Mouse (Mus musculus): ENCODE data around the gene Mdga1. TPM values are rescaled to one million over a fixed set of nuclear protein-coding genes. Genes with fewer than 3 reads are reported as not detected.
A peak's percentile ranks its signal among the peaks of the same experiment; 100 is the strongest.

Gene Mdga1
- polyA plus RNA-seq, 1 experiment: 0.06 TPM

GRCm38 (mm10) chr17:29873580-29874015, 96.3 kb downstream of the Mdga1 start:
- Histone ChIP-seq H3K36me3 (ENCODE audit: control insufficient read depth) (no peaks in the 10 kb centered on the region), H3K4me3 (replicated peaks) (no peak overlapping the region), H3K4me1 (ENCODE audit: control insufficient read depth) (no peaks in the 10 kb centered on the region; the same call in 1 of the 2 replicates), H3K9me3 (ENCODE audit: control insufficient read depth, low read length) (peaks cover 22% of the 10 kb centered on the region), H3K27me3 (ENCODE audit: control insufficient read depth) (peaks cover 5% of the 10 kb centered on the region; the same call in 1 of the 2 replicates)
- TF ChIP-seq TAL1 (IDR thresholded peaks at IDR 0.05; ENCODE audit: low read length): no peak
- TF ChIP-seq GATA1 (IDR thresholded peaks at IDR 0.05; ENCODE audit: low read length): no peak

DNA sequence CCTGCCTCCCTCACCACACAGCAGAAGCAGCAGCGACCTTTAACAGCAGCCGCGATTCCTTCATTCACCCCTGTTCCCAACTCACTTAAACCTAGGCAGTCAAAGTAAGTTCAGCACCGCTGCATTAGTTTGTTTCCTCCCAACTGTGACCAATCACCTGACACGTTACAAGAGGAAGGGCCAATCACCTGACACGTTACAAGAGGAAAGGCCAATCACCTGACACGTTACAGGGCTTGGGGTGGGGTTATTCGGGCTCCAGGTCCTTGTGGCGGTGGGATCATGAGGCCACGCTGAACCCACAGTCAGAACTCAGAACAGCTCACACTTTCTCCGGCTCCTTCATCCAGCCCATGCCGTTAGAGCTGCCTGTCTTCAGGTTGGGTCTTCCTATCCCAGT, 99.6 kb downstream of the Mdga1 start:
- 0 out of 2 replicates have a peak, but pooled peaks cover 2% of the 10 kb centered on the region for H3K27me3 ChIP-seq (ENCODE audit: control insufficient read depth)
- TF ChIP-seq TAL1 (IDR thresholded peaks at IDR 0.05; ENCODE audit: low read length) (no peak), GATA1 (IDR thresholded peaks at IDR 0.05; ENCODE audit: low read length) (no peak)
- H3K4me3 ChIP-seq (replicated peaks): no peak overlapping the region
- H3K4me1 ChIP-seq (ENCODE audit: control insufficient read depth): peaks cover 7% of the 10 kb centered on the region
- no peaks in the 10 kb centered on the region for H3K36me3 ChIP-seq (ENCODE audit: control insufficient read depth)
- peaks cover 15% of the 10 kb centered on the region for H3K9me3 ChIP-seq (ENCODE audit: control insufficient read depth, low read length)

DNA sequence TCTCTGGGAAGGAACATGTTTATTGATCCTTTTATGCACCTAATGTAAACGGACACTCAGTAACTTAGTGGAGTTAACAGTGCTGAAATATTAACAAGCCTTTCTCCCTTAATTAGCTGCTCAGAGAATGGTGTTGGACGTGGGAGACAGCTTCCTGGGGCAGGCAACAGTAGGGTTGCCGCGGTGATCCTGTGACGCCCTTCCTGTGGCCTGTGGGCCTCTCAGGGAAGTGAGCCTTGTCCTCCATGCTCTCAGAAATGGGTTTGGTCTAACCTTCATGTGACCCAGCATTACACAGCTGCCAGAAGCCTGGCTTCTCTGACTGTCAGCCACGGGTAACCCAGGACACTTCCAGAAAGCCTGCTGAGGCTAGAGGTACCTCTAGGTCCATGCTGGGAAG, 104.0 kb downstream of the Mdga1 start:
- no peaks in the 10 kb centered on the region for H3K27me3 ChIP-seq (ENCODE audit: control insufficient read depth)
- TF ChIP-seq TAL1 (IDR thresholded peaks at IDR 0.05; ENCODE audit: low read length) (no peak), GATA1 (IDR thresholded peaks at IDR 0.05; ENCODE audit: low read length) (no peak)
- no peak overlapping the region for H3K4me3 ChIP-seq (replicated peaks)
- H3K36me3 ChIP-seq (ENCODE audit: control insufficient read depth): no peaks in the 10 kb centered on the region
- peaks cover 14% of the 10 kb centered on the region for H3K9me3 ChIP-seq (ENCODE audit: control insufficient read depth, low read length)
- peaks cover 33% of the 10 kb centered on the region for H3K4me1 ChIP-seq (ENCODE audit: control insufficient read depth)

- TF ChIP-seq TAL1 (IDR thresholded peaks at IDR 0.05; ENCODE audit: low read length) (no peak), GATA1 (IDR thresholded peaks at IDR 0.05; ENCODE audit: low read length) (no peak)
- Histone ChIP-seq H3K4me3 (replicated peaks) (no peak overlapping the region), H3K27me3 (ENCODE audit: control insufficient read depth) (no peaks in the 10 kb centered on the region), H3K9me3 (ENCODE audit: control insufficient read depth, low read length) (peaks cover 6% of the 10 kb centered on the region), H3K36me3 (ENCODE audit: control insufficient read depth) (no peaks in the 10 kb centered on the region), H3K4me1 (ENCODE audit: control insufficient read depth) (peaks cover 48% of the 10 kb centered on the region)
Observed at GRCm38 (mm10) chr17:29864440-29864839, 105.4 kb downstream of the Mdga1 start.

- TF ChIP-seq TAL1 (IDR thresholded peaks at IDR 0.05; ENCODE audit: low read length) (peak; percentile 93), GATA1 (IDR thresholded peaks at IDR 0.05; ENCODE audit: low read length) (peak; percentile 97)
- Histone ChIP-seq H3K9me3 (ENCODE audit: control insufficient read depth, low read length) (no peaks in the 10 kb centered on the region), H3K36me3 (ENCODE audit: control insufficient read depth) (peaks cover under 1% of the 10 kb centered on the region; the same call in 1 of the 2 replicates), H3K27me3 (ENCODE audit: control insufficient read depth) (no peaks in the 10 kb centered on the region), H3K4me1 (ENCODE audit: control insufficient read depth) (peaks cover 86% of the 10 kb centered on the region), H3K4me3 (replicated peaks) (peak overlapping the region; percentile 42)
Observed at GRCm38 (mm10) chr17:29859788-29860283, 110.1 kb downstream of the Mdga1 start.

- H3K27me3 ChIP-seq (ENCODE audit: control insufficient read depth): no peaks in the 10 kb centered on the region
- H3K9me3 ChIP-seq (ENCODE audit: control insufficient read depth, low read length): no peaks in the 10 kb centered on the region
- H3K4me3 ChIP-seq (replicated peaks): no peak overlapping the region
- H3K4me1 ChIP-seq (ENCODE audit: control insufficient read depth): peaks cover 86% of the 10 kb centered on the region
- peaks cover 2% of the 10 kb centered on the region; the same call in 1 of the 2 replicates for H3K36me3 ChIP-seq (ENCODE audit: control insufficient read depth)
- no peak for TF ChIP-seq TAL1 (IDR thresholded peaks at IDR 0.05; ENCODE audit: low read length)
- TF ChIP-seq GATA1 (IDR thresholded peaks at IDR 0.05; ENCODE audit: low read length): peak; percentile 33; the same call in 1 of the 2 replicates
Observed at GRCm38 (mm10) chr17:29858764-29859163, 111.1 kb downstream of the Mdga1 start.

DNA sequence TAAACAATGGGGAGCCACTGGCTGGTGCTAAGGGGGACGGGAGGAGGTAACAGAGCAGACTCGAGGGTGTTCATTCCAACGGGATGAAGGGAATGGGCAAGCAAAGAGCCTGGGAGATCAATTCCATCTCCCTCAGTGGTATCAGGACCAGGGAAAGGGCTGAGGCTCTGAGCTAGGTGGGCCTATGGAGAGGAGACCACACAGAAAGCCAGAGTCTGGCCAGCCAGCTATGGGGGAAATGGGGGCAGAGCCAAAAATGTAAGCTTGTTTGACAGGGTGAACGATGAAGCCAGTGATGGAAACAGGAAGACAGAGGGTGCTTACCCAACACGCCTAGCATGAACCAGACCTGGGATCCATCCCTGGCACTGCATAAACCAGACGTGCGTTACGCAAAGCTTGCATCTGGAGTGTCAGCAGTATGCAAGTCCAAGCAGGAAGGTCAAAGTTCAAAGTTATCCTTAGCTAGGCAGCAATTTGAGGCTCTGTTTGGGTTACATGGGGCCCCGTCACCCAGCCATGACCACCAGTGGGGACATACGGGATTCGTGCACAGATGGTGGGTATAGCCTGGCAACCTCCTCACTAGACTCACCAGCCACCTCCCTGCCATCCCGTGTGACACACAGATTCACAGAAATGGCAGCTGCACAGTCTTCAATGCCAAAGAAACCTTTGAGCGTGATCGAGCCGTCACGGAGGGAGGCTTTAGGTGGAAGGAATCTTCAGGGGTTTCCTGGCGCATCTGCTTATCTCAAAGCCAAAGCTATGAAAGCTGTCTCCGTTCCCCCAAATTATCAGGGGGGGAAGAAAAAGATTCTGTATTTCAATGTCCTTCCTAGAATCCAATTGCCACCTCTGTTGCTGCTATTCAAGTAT, 113.9 kb downstream of the Mdga1 start:
- Histone ChIP-seq H3K4me3 (replicated peaks) (no peak overlapping the region), H3K4me1 (ENCODE audit: control insufficient read depth) (peaks cover 93% of the 10 kb centered on the region)
- TF ChIP-seq TAL1 (IDR thresholded peaks at IDR 0.05; ENCODE audit: low read length): no peak
- no peak for TF ChIP-seq GATA1 (IDR thresholded peaks at IDR 0.05; ENCODE audit: low read length)

DNA sequence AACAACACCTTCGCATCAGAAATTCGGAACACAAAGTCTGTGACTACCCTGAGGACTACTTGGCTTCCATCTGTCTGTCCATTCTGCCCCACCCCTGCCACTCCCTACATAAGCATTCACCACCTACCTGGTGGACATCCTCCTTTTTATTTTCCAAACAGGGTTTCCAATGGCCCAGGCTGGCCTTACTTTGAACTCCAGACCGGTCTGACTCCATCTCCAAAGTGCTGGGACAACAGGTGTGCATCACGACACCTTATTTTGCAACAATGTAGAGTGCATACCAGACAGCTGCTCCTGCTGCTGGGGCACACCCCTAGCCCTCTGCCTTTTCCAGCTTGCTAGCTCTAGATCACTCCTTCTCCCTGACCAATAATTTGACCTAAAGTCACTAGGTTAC, 115.1 kb downstream of the Mdga1 start:
- peaks cover 92% of the 10 kb centered on the region for H3K4me1 ChIP-seq (ENCODE audit: control insufficient read depth)
- no peak overlapping the region for H3K4me3 ChIP-seq (replicated peaks)
- H3K9me3 ChIP-seq (ENCODE audit: control insufficient read depth, low read length): no peaks in the 10 kb centered on the region
- no peaks in the 10 kb centered on the region for H3K27me3 ChIP-seq (ENCODE audit: control insufficient read depth)
- TF ChIP-seq TAL1 (IDR thresholded peaks at IDR 0.05; ENCODE audit: low read length) (no peak), GATA1 (IDR thresholded peaks at IDR 0.05; ENCODE audit: low read length) (no peak)
- H3K36me3 ChIP-seq (ENCODE audit: control insufficient read depth): peaks cover 2% of the 10 kb centered on the region; the same call in 1 of the 2 replicates

More for the DNA sequence above, 113.9 kb downstream of the Mdga1 start:
- H3K36me3 ChIP-seq (ENCODE audit: control insufficient read depth): peaks cover 2% of the 10 kb centered on the region; the same call in 1 of the 2 replicates
- no peaks in the 10 kb centered on the region for H3K9me3 ChIP-seq (ENCODE audit: control insufficient read depth, low read length)
- no peaks in the 10 kb centered on the region for H3K27me3 ChIP-seq (ENCODE audit: control insufficient read depth)

DNA sequence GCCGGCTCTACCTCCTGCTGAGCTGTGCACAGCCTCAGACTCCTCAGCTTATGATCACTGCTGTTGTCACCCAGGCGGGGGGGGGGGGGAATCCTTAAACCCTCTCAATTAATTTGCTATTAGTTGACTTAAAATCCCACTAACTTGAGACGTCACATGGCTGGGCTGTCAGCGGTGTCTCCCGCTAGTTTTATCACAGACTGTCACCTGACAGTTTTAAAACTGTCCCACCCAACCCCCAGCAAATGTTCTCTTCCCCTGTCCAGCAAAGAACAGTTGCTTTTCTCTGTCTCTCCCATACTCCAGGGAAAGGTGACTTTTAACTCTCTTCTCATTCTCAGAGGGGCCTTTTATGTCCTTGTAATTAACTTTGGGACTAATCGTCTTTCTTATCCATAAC, 115.5 kb downstream of the Mdga1 start:
- Histone ChIP-seq H3K9me3 (ENCODE audit: control insufficient read depth, low read length) (no peaks in the 10 kb centered on the region), H3K4me1 (ENCODE audit: control insufficient read depth) (peaks cover 92% of the 10 kb centered on the region), H3K36me3 (ENCODE audit: control insufficient read depth) (peaks cover 2% of the 10 kb centered on the region; the same call in 1 of the 2 replicates), H3K27me3 (ENCODE audit: control insufficient read depth) (no peaks in the 10 kb centered on the region), H3K4me3 (replicated peaks) (no peak overlapping the region)
- TF ChIP-seq TAL1 (IDR thresholded peaks at IDR 0.05; ENCODE audit: low read length): no peak
- no peak for TF ChIP-seq GATA1 (IDR thresholded peaks at IDR 0.05; ENCODE audit: low read length)

Measured in erythroblast, embryonic 14.5 days (primary cell).